Mouse (Mus musculus): ENCODE data around the gene Lnx1. TPM values are rescaled to one million over a fixed set of nuclear protein-coding genes. Genes with fewer than 3 reads are reported as not detected.

Lnx1 gene
- polyA plus RNA-seq, 1 experiment from 2014 or later, result 2.9 TPM

GRCm38 (mm10) chr5:74601965-74602364 lies 100.7 kb downstream of the Lnx1 start:
- DNase-seq (ENCODE audit: low spot score), result no peak
- TF ChIP-seq EP300 (IDR thresholded peaks at IDR 0.05), result no peak
- no peak for TF ChIP-seq CTCF (IDR thresholded peaks at IDR 0.05)
- WGBS, result 50% methylated on average over 6 of the region's 6 CpGs

GRCm38 (mm10) chr5:74601171-74601570 lies 101.5 kb downstream of the Lnx1 start:
- no peaks in the 10 kb centered on the region for H3K9me3 ChIP-seq (ENCODE audit: low read length)
- H3K4me3 ChIP-seq (ENCODE audit: low read depth, low read length), result no peak overlapping the region
- WGBS, result 49% methylated on average over 3 of the region's 3 CpGs
- H3K36me3 ChIP-seq (ENCODE audit: insufficient read depth, low read length), result peaks cover 4% of the 10 kb centered on the region
- peaks cover 10% of the 10 kb centered on the region; the same call in 1 of the 2 replicates for H3K4me1 ChIP-seq (ENCODE audit: insufficient read depth, low read depth, low read length)
- no peak for ATAC-seq
- no peak overlapping the region for H3K4me2 ChIP-seq (replicated peaks; ENCODE audit: low read depth, low read length)
- no peaks in the 10 kb centered on the region for H3K27me3 ChIP-seq (replicated peaks; ENCODE audit: insufficient read depth, low read length)
- H3K9ac ChIP-seq (replicated peaks; ENCODE audit: low read depth), result no peak overlapping the region
- TF ChIP-seq CTCF (IDR thresholded peaks at IDR 0.05), result no peak
- TF ChIP-seq EP300 (IDR thresholded peaks at IDR 0.05), result no peak
- no peak for DNase-seq (ENCODE audit: low spot score)
- H3K27ac ChIP-seq (ENCODE audit: low read length), result no peak overlapping the region

More at GRCm38 (mm10) chr5:74601965-74602364, 100.7 kb downstream of the Lnx1 start:
- Histone ChIP-seq H3K4me2 (replicated peaks; ENCODE audit: low read depth, low read length) (no peak overlapping the region), H3K4me1 (ENCODE audit: insufficient read depth, low read depth, low read length) (peaks cover 10% of the 10 kb centered on the region; the same call in 1 of the 2 replicates), H3K4me3 (ENCODE audit: low read depth, low read length) (no peak overlapping the region), H3K27ac (ENCODE audit: low read length) (no peak overlapping the region), H3K36me3 (ENCODE audit: insufficient read depth, low read length) (peaks cover 4% of the 10 kb centered on the region), H3K9ac (replicated peaks; ENCODE audit: low read depth) (no peak overlapping the region), H3K9me3 (ENCODE audit: low read length) (no peaks in the 10 kb centered on the region), H3K27me3 (replicated peaks; ENCODE audit: insufficient read depth, low read length) (no peaks in the 10 kb centered on the region)
- no peak for ATAC-seq

- DNase-seq (ENCODE audit: low spot score) (no peak), ATAC-seq (no peak)
- 81% methylated on average over 5 of the region's 5 CpGs for WGBS
- Histone ChIP-seq H3K9me3 (ENCODE audit: low read length) (no peaks in the 10 kb centered on the region), H3K27ac (ENCODE audit: low read length) (no peak overlapping the region), H3K27me3 (replicated peaks; ENCODE audit: insufficient read depth, low read length) (no peaks in the 10 kb centered on the region), H3K4me1 (ENCODE audit: insufficient read depth, low read depth, low read length) (peaks cover 10% of the 10 kb centered on the region; the same call in 1 of the 2 replicates), H3K36me3 (ENCODE audit: insufficient read depth, low read length) (peaks cover 8% of the 10 kb centered on the region), H3K9ac (replicated peaks; ENCODE audit: low read depth) (no peak overlapping the region), H3K4me3 (ENCODE audit: low read depth, low read length) (no peak overlapping the region), H3K4me2 (replicated peaks; ENCODE audit: low read depth, low read length) (no peak overlapping the region)
- TF ChIP-seq CTCF (IDR thresholded peaks at IDR 0.05) (no peak), EP300 (IDR thresholded peaks at IDR 0.05) (no peak)
Measured at GRCm38 (mm10) chr5:74600010-74600409, 102.7 kb downstream of the Lnx1 start.

GRCm38 (mm10) chr5:74593147-74593546 lies 109.6 kb downstream of the Lnx1 start:
- no peak for DNase-seq (ENCODE audit: low spot score)
- H3K27me3 ChIP-seq (replicated peaks; ENCODE audit: insufficient read depth, low read length), result no peaks in the 10 kb centered on the region
- no peak overlapping the region for H3K4me3 ChIP-seq (ENCODE audit: low read depth, low read length)
- H3K4me1 ChIP-seq (ENCODE audit: insufficient read depth, low read depth, low read length), result no peaks in the 10 kb centered on the region
- H3K9ac ChIP-seq (replicated peaks; ENCODE audit: low read depth), result no peak overlapping the region
- H3K27ac ChIP-seq (ENCODE audit: low read length), result no peak overlapping the region
- TF ChIP-seq CTCF (IDR thresholded peaks at IDR 0.05), result no peak
- no peak for TF ChIP-seq EP300 (IDR thresholded peaks at IDR 0.05)
- ATAC-seq, result no peak
- no peaks in the 10 kb centered on the region for H3K9me3 ChIP-seq (ENCODE audit: low read length)
- peaks cover 35% of the 10 kb centered on the region for H3K36me3 ChIP-seq (ENCODE audit: insufficient read depth, low read length)
- no peak overlapping the region for H3K4me2 ChIP-seq (replicated peaks; ENCODE audit: low read depth, low read length)
- WGBS, result 90% methylated on average over 8 of the region's 8 CpGs

GRCm38 (mm10) chr5:74591413-74591812 lies 111.3 kb downstream of the Lnx1 start:
- ATAC-seq (no peak), DNase-seq (ENCODE audit: low spot score) (peak; percentile 25)
- Histone ChIP-seq H3K9me3 (ENCODE audit: low read length) (no peaks in the 10 kb centered on the region), H3K4me2 (replicated peaks; ENCODE audit: low read depth, low read length) (no peak overlapping the region), H3K4me3 (ENCODE audit: low read depth, low read length) (no peak overlapping the region), H3K27me3 (replicated peaks; ENCODE audit: insufficient read depth, low read length) (no peaks in the 10 kb centered on the region), H3K36me3 (ENCODE audit: insufficient read depth, low read length) (peaks cover 31% of the 10 kb centered on the region), H3K4me1 (ENCODE audit: insufficient read depth, low read depth, low read length) (no peaks in the 10 kb centered on the region), H3K27ac (ENCODE audit: low read length) (no peak overlapping the region), H3K9ac (replicated peaks; ENCODE audit: low read depth) (no peak overlapping the region)
- TF ChIP-seq CTCF (IDR thresholded peaks at IDR 0.05) (peak; percentile 52), EP300 (IDR thresholded peaks at IDR 0.05) (no peak)
- WGBS, result 90% methylated on average over 5 of the region's 5 CpGs

DNA sequence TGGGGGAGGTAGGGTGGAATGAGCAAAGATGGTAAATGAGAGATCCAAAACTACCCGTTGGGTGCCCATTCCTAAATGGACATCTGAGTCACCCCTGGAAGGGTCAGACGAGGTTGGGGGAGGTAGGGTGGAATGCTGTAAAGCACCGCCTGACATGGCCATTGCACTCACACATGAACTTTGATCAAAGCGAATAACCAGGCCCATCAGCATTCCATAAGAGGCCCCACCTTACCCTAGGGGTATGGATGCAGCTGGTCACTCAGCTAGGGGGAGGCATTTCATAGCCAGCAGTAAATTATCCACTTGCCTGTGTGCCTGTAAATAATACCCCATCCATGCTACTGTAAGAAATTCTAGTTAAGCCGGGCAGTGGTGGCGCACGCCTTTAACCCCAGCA lies 113.6 kb downstream of the Lnx1 start:
- DNase-seq (ENCODE audit: low spot score) (no peak), ATAC-seq (no peak)
- no peaks in the 10 kb centered on the region for H3K9me3 ChIP-seq (ENCODE audit: low read length)
- peaks cover 25% of the 10 kb centered on the region for H3K36me3 ChIP-seq (ENCODE audit: insufficient read depth, low read length)
- WGBS, result 83% methylated on average over 7 of the region's 7 CpGs
- H3K27ac ChIP-seq (ENCODE audit: low read length), result no peak overlapping the region
- H3K9ac ChIP-seq (replicated peaks; ENCODE audit: low read depth), result no peak overlapping the region
- no peaks in the 10 kb centered on the region for H3K27me3 ChIP-seq (replicated peaks; ENCODE audit: insufficient read depth, low read length)
- H3K4me3 ChIP-seq (ENCODE audit: low read depth, low read length), result no peak overlapping the region
- no peaks in the 10 kb centered on the region for H3K4me1 ChIP-seq (ENCODE audit: insufficient read depth, low read depth, low read length)
- no peak for TF ChIP-seq CTCF (IDR thresholded peaks at IDR 0.05)
- no peak for TF ChIP-seq EP300 (IDR thresholded peaks at IDR 0.05)
- no peak overlapping the region for H3K4me2 ChIP-seq (replicated peaks; ENCODE audit: low read depth, low read length)

- H3K9ac ChIP-seq (replicated peaks; ENCODE audit: low read depth), result no peak overlapping the region
- no peaks in the 10 kb centered on the region for H3K27me3 ChIP-seq (replicated peaks; ENCODE audit: insufficient read depth, low read length)
- WGBS, result 54% methylated on average over 6 of the region's 6 CpGs
- no peaks in the 10 kb centered on the region for H3K36me3 ChIP-seq (ENCODE audit: insufficient read depth, low read length)
- TF ChIP-seq EP300 (IDR thresholded peaks at IDR 0.05), result peak; percentile 72
- no peak for TF ChIP-seq CTCF (IDR thresholded peaks at IDR 0.05)
- H3K27ac ChIP-seq (ENCODE audit: low read length), result no peak overlapping the region
- H3K4me3 ChIP-seq (ENCODE audit: low read depth, low read length), result no peak overlapping the region
- H3K4me2 ChIP-seq (replicated peaks; ENCODE audit: low read depth, low read length), result no peak overlapping the region
- H3K4me1 ChIP-seq (ENCODE audit: insufficient read depth, low read depth, low read length), result no peaks in the 10 kb centered on the region
- ATAC-seq (peak; percentile 96), DNase-seq (ENCODE audit: low spot score) (peak; percentile 88)
- H3K9me3 ChIP-seq (ENCODE audit: low read length), result no peaks in the 10 kb centered on the region
Measured at GRCm38 (mm10) chr5:74571767-74572166, 130.9 kb downstream of the Lnx1 start.

All from lung, postnatal 0 days (tissue).